Mouse (Mus musculus) heart, embryonic 10.5 days (tissue): ENCODE results near the gene Gpr19. TPM values are rescaled to one million over a fixed set of nuclear protein-coding genes. Genes with fewer than 3 reads are reported as not detected.
A peak's percentile ranks its signal among the peaks of the same experiment; 100 is the strongest.

ENCODE experiments used
- DNase-seq: peaks from one replicate; pipeline ENCODE4 v3.0.0-alpha.2; 2017; ENCODE audit warnings: low spot score
- H3K27ac ChIP-seq: fragments of 300-500 bp; sonication (generic); 2 replicates; pipeline ENCODE4 v1.5.1; 2016; ENCODE audit warnings: mild to moderate bottlenecking
- H3K27me3 ChIP-seq: fragments of 300-500 bp; sonication (generic); 2 replicates; pipeline ENCODE4 v1.6.1; 2016; ENCODE audit warnings: mild to moderate bottlenecking; ENCODE audit not compliant: poor library complexity, insufficient read depth, severe bottlenecking
- H3K36me3 ChIP-seq: fragments of 300-500 bp; sonication (generic); 2 replicates; pipeline ENCODE4 v1.6.1; 2016; ENCODE audit warnings: mild to moderate bottlenecking, moderate library complexity
- H3K4me1 ChIP-seq: fragments of 300-500 bp; sonication (generic); 2 replicates; pipeline ENCODE4 v1.6.1; 2016; ENCODE audit warnings: mild to moderate bottlenecking
- H3K4me3 ChIP-seq: fragments of 300-500 bp; sonication (generic); 2 replicates; pipeline ENCODE4 v1.5.1; 2016; ENCODE audit warnings: mild to moderate bottlenecking, moderate library complexity
- H3K9me3 ChIP-seq: fragments of 300-500 bp; sonication (generic); 2 replicates; pipeline ENCODE4 v1.6.1; 2016; ENCODE audit warnings: mild to moderate bottlenecking, moderate library complexity
- WGBS: fragments of 180-500 bp; shearing (Covaris S2); methylation state at CpG from one replicate; pipeline ENCODE4 v1.1.7; 2016; 5-methylcytosine and 5-hydroxymethylcytosine counted together
- polyA plus RNA-seq: library from polyadenylated mRNA; unstranded; fragments of >200 nt; fragmentation: Nextera tagmentation; extraction: Ambion mirVana; gene quantifications from 2 replicates; pipeline ENCODE4 v1.2.1, GENCODE M21; 2016

Gene Gpr19
- polyA plus RNA-seq, 1 experiment from 2014 or later = 9.0 TPM

GRCm38 (mm10) chr6:134849461-134849860 is 48.9 kb downstream of the Gpr19 start:
- DNase-seq = no peak
- no peaks in the 10 kb centered on the region for H3K36me3 ChIP-seq
- H3K27me3 ChIP-seq = no peaks in the 10 kb centered on the region
- H3K27ac ChIP-seq = no peak overlapping the region
- H3K4me3 ChIP-seq = no peak overlapping the region
- 74% methylated on average over 2 of the region's 2 CpGs for WGBS
- H3K4me1 ChIP-seq = no peaks in the 10 kb centered on the region
- H3K9me3 ChIP-seq = no peaks in the 10 kb centered on the region

- 72% methylated on average over 5 of the region's 5 CpGs for WGBS
- no peaks in the 10 kb centered on the region for H3K27me3 ChIP-seq
- no peak overlapping the region for H3K4me3 ChIP-seq
- no peaks in the 10 kb centered on the region for H3K9me3 ChIP-seq
- no peak overlapping the region for H3K27ac ChIP-seq
- H3K4me1 ChIP-seq = no peaks in the 10 kb centered on the region
- no peaks in the 10 kb centered on the region for H3K36me3 ChIP-seq
- no peak for DNase-seq
Observed at GRCm38 (mm10) chr6:134848197-134848890, 50.0 kb downstream of the Gpr19 start.

GRCm38 (mm10) chr6:134847550-134847949 is 50.8 kb downstream of the Gpr19 start:
- Histone ChIP-seq H3K9me3 (no peaks in the 10 kb centered on the region), H3K36me3 (no peaks in the 10 kb centered on the region), H3K4me3 (no peak overlapping the region), H3K27me3 (no peaks in the 10 kb centered on the region), H3K4me1 (no peaks in the 10 kb centered on the region), H3K27ac (no peak overlapping the region)
- 85% methylated on average over 4 of the region's 4 CpGs for WGBS
- no peak for DNase-seq

DNA sequence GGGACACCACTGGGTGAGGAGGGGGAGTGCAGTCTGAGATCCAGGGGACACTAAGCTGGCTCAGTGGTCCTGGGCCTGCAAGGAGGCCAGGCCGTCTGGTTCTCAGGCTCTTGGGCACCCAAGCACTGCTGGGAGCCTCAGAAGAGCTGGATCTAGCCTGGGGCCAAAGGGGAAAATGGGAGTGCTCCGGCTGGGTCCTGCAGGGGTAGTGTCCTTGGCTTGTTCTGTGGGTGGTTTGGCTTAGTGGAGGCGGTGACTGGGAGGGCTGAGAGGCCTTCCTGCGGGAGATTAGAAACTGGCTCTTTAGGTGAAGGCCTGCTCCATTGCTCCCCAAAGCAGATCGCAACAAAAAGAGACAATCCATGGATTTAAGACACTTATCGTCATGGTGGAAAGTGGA is 52.1 kb downstream of the Gpr19 start:
- no peaks in the 10 kb centered on the region for H3K4me1 ChIP-seq
- DNase-seq = no peak
- no peak overlapping the region for H3K27ac ChIP-seq
- no peaks in the 10 kb centered on the region for H3K9me3 ChIP-seq
- no peak overlapping the region for H3K4me3 ChIP-seq
- 78% methylated on average over 6 of the region's 6 CpGs for WGBS
- no peaks in the 10 kb centered on the region for H3K36me3 ChIP-seq
- H3K27me3 ChIP-seq = no peaks in the 10 kb centered on the region

DNA sequence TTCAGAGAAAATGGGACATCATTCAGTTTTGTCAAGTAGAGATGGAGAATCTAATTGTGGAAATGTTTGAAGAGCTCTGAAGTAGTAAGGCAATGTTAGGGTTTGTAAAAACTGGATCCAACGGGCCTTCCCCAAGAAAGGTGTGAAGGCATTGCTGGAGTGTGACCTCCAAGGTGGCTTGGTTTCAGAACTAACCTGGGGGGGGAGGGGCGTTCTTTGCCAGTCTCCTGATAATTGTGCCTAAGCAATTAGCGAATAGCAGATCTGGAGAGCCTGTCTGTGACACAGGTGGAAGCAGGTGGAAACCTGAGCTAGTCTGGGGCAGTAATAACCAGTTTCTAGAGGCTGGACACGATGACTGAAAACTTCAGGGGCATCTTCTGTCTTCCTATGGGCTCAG is 52.7 kb downstream of the Gpr19 start:
- DNase-seq = no peak
- no peak overlapping the region for H3K4me3 ChIP-seq
- no peak overlapping the region for H3K27ac ChIP-seq
- no peaks in the 10 kb centered on the region for H3K9me3 ChIP-seq
- H3K27me3 ChIP-seq = no peaks in the 10 kb centered on the region
- no peaks in the 10 kb centered on the region for H3K4me1 ChIP-seq
- no peaks in the 10 kb centered on the region for H3K36me3 ChIP-seq
- 66% methylated on average over 4 of the region's 4 CpGs for WGBS

DNA sequence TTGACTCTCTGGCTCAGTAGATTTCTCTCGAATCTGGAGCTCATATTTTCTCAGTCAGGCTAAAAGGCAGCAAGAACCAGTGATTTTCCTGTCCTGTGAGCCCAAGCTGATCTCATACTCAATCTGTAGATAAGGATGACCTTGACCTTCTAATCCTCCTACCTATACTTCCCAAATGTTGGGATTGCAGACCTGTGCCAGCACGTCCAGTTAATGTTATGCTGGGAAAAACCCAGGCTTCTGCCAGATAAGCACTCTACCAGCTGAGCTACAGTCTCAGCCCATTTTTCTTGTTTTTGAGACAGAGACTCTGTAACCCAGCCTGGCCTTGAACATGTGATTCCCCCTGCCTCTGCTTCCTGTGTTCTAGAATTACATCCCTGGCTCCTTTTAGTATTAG is 58.0 kb downstream of the Gpr19 start:
- 61% methylated on average over 2 of the region's 2 CpGs for WGBS
- H3K4me1 ChIP-seq = no peaks in the 10 kb centered on the region
- no peaks in the 10 kb centered on the region for H3K36me3 ChIP-seq
- no peak overlapping the region for H3K27ac ChIP-seq
- no peaks in the 10 kb centered on the region for H3K27me3 ChIP-seq
- no peaks in the 10 kb centered on the region for H3K9me3 ChIP-seq
- H3K4me3 ChIP-seq = no peak overlapping the region
- DNase-seq = no peak

DNA sequence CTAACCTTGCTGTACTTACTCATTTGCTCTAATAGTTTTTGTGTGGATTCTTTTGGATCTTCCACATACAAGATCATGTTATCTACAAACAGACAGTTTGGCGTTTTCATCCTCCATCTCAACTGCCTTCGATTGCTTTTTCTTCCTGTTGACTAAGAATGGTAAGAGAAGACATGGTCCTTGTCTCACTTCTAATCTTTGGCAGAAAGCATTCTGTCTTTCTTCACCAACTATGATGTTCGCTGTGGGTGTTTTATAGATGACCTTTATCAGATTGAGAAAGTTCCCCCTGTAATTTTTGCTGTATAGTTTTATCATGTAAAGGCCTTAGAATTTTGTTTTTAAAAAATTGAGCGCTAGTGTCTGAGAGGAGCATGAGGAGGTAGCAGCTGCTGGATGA is 60.3 kb downstream of the Gpr19 start:
- 80% methylated on average over 4 of the region's 4 CpGs for WGBS
- Histone ChIP-seq H3K9me3 (no peaks in the 10 kb centered on the region), H3K4me3 (no peak overlapping the region), H3K27ac (no peak overlapping the region), H3K27me3 (no peaks in the 10 kb centered on the region), H3K36me3 (no peaks in the 10 kb centered on the region), H3K4me1 (no peaks in the 10 kb centered on the region)
- DNase-seq = no peak

GRCm38 (mm10) chr6:134834585-134835251 is 63.7 kb downstream of the Gpr19 start:
- Histone ChIP-seq H3K36me3 (no peaks in the 10 kb centered on the region), H3K27ac (no peak overlapping the region), H3K9me3 (no peaks in the 10 kb centered on the region), H3K4me3 (no peak overlapping the region), H3K27me3 (no peaks in the 10 kb centered on the region), H3K4me1 (no peaks in the 10 kb centered on the region)
- DNase-seq = no peak
- 80% methylated on average over 9 of the region's 9 CpGs for WGBS

- no peaks in the 10 kb centered on the region for H3K9me3 ChIP-seq
- H3K27ac ChIP-seq = peak overlapping the region; percentile 95
- DNase-seq = no peak
- H3K4me3 ChIP-seq = peak overlapping the region; percentile 75
- H3K27me3 ChIP-seq = no peaks in the 10 kb centered on the region
- 5% methylated on average over 10 of the region's 10 CpGs for WGBS
- H3K36me3 ChIP-seq = no peaks in the 10 kb centered on the region
- H3K4me1 ChIP-seq = peaks cover 9% of the 10 kb centered on the region
Observed at GRCm38 (mm10) chr6:134830776-134831175, 67.6 kb downstream of the Gpr19 start.

DNA sequence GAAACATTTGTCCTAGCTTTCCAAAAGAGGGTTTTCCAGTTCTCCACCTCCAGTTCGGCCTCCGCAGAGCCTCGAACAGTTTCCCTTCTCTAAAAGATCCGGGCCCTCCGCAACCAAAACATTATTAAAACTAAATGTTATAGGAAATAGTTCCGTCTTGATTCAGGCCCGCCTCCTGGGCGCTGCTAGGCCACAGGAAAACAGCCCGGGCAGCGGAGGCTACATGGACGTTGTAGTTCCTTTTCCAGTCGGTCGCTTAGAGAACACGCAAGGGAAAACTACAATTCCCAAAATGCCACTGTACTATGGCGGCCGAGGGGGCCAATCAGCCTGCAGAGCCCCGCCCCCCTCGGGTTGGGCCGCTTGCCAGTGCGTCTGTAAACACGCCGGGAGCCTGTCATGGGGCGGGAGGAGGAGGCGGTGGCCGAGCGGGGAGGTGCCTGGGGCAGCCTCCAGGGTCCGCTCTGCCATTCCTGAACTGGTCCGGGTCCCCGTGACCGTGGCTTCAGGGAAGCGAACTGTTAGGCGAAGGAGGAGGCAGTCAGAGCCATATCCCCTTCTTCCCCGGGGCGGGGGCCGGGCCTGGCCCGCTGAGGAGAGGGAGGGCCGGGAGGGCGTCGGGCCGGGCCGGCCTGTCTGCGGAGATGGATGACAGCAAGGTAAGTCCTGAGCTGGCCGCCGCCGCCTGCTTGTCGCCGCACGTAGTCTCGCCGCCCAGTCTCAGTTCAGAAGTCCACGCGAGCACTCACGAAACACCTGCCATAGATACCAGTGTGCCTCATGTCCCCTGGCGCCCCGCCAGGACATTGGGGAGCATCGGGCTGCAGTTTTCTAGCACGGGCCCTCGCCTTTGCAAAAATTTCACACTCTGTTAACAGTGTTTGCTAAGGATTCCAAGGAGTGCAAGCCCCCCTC is 68.3 kb downstream of the Gpr19 start, which contains the start of gene Crebl2:
Crebl2 (plus strand) TSS at position 369 of the 915 bp plus-strand sequence.
- H3K9me3 ChIP-seq = no peaks in the 10 kb centered on the region
- WGBS = under 1% methylated on average over 57 of the region's 58 CpGs
- peak within 1 kb of the TSS; percentile 75 for H3K4me3 ChIP-seq
- DNase-seq = peak; percentile 100
- peak within 1 kb of the TSS; percentile 95 for H3K27ac ChIP-seq
- peaks cover 9% of the 10 kb centered on the region for H3K4me1 ChIP-seq
- H3K27me3 ChIP-seq = no peaks in the 10 kb centered on the region
- no peaks in the 10 kb centered on the region for H3K36me3 ChIP-seq

GRCm38 (mm10) chr6:134822844-134823243 is 75.5 kb downstream of the Gpr19 start:
- H3K9me3 ChIP-seq = no peaks in the 10 kb centered on the region
- 58% methylated on average over 10 of the region's 10 CpGs for WGBS
- no peak overlapping the region for H3K27ac ChIP-seq
- no peak for DNase-seq
- H3K4me3 ChIP-seq = no peak overlapping the region
- H3K36me3 ChIP-seq = no peaks in the 10 kb centered on the region
- no peaks in the 10 kb centered on the region for H3K27me3 ChIP-seq
- no peaks in the 10 kb centered on the region for H3K4me1 ChIP-seq

DNA sequence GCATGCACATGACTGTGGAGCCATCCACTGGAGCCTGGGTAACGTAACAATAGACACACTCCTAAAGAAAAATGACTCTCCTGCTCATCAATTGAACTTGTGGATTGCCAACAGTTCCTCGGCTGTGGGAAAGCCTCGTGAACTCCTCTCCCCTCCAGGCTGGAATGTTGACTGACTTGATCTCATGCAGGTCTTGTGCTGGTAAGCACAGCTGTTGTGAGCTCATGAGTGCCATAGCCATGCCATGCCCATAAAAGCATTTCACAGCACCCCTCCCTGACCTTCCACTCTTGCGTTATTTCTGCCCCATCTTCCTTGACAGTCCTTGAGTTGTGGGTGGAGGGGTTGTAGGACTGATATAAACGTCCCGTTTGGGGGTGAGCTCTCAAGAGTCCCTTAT is 78.0 kb downstream of the Gpr19 start:
- DNase-seq = no peak
- no peaks in the 10 kb centered on the region for H3K9me3 ChIP-seq
- 0 out of 2 replicates have a peak, but pooled peaks cover 4% of the 10 kb centered on the region for H3K4me1 ChIP-seq
- H3K27ac ChIP-seq = no peak overlapping the region
- H3K4me3 ChIP-seq = no peak overlapping the region
- no peaks in the 10 kb centered on the region for H3K36me3 ChIP-seq
- 63% methylated on average over 6 of the region's 6 CpGs for WGBS
- H3K27me3 ChIP-seq = no peaks in the 10 kb centered on the region

GRCm38 (mm10) chr6:134819741-134820140 is 78.6 kb downstream of the Gpr19 start:
- H3K4me1 ChIP-seq = 0 out of 2 replicates have a peak, but pooled peaks cover 4% of the 10 kb centered on the region
- H3K27me3 ChIP-seq = no peaks in the 10 kb centered on the region
- WGBS = 54% methylated on average over 5 of the region's 5 CpGs
- H3K9me3 ChIP-seq = no peaks in the 10 kb centered on the region
- H3K4me3 ChIP-seq = no peak overlapping the region
- H3K36me3 ChIP-seq = no peaks in the 10 kb centered on the region
- no peak for DNase-seq
- no peak overlapping the region for H3K27ac ChIP-seq
